Mouse (Mus musculus) midbrain, postnatal 0 days (tissue): Measurements from ENCODE around the gene Lmna. TPM values are rescaled to one million over a fixed set of nuclear protein-coding genes. Genes with fewer than 3 reads are reported as not detected.

Experiments used
- ATAC-seq: fragments of 200-750 bp; cut with Nextera tagmentation; 2 replicates; pipeline ENCODE4 v1.8.0; 2017; ENCODE audit warnings: moderate number of reproducible peaks, mild to moderate bottlenecking, moderate TSS enrichment, moderate library complexity; ENCODE audit not compliant: low FRiP score
- DNase-seq: peaks from one replicate; pipeline ENCODE4 v3.0.0-alpha.2; 2015; ENCODE audit warnings: low spot score
- H3K27ac ChIP-seq: fragments of 300-500 bp; sonication (generic); 2 replicates; pipeline ENCODE4 v1.5.1; 2014; ENCODE audit warnings: low read depth, mild to moderate bottlenecking, low read length, mixed read lengths
- H3K27me3 ChIP-seq: fragments of 300-500 bp; sonication (generic); 2 replicates; pipeline ENCODE4 v1.6.1; 2014; ENCODE audit warnings: low read length, control low read depth, mixed read lengths; ENCODE audit not compliant: insufficient read depth
- H3K36me3 ChIP-seq: fragments of 300-500 bp; sonication (generic); 2 replicates; pipeline ENCODE4 v1.6.1; 2014; ENCODE audit warnings: low read length, control low read depth, mixed read lengths; ENCODE audit not compliant: insufficient read depth
- H3K4me1 ChIP-seq: fragments of 300-500 bp; sonication (generic); 2 replicates; pipeline ENCODE4 v1.6.1; 2014; ENCODE audit warnings: mild to moderate bottlenecking, control low read depth, antibody characterized with exemption, low read length, mixed read lengths; ENCODE audit not compliant: insufficient read depth
- H3K4me2 ChIP-seq: fragments of 300-500 bp; sonication (generic); 2 replicates; pipeline ENCODE4 v1.6.1; 2014; ENCODE audit warnings: low read depth, mild to moderate bottlenecking, low read length, mixed read lengths; ENCODE audit not compliant: poor library complexity, severe bottlenecking
- H3K4me3 ChIP-seq: fragments of 300-500 bp; sonication (generic); 2 replicates; pipeline ENCODE4 v1.5.1; 2014; ENCODE audit warnings: low read depth, mild to moderate bottlenecking, low read length, moderate library complexity
- H3K9ac ChIP-seq: fragments of 300-500 bp; sonication (generic); replicated peaks from 2 replicates; pipeline ENCODE4 v1.6.1; 2014; ENCODE audit warnings: mild to moderate bottlenecking, low read length, moderate library complexity, mixed read lengths; ENCODE audit not compliant: poor library complexity, severe bottlenecking
- H3K9me3 ChIP-seq: fragments of 300-500 bp; sonication (generic); 2 replicates; pipeline ENCODE4 v1.6.1; 2016; ENCODE audit warnings: low read length, control low read depth
- CTCF ChIP-seq: IDR thresholded peaks from 2 replicates; pipeline ENCODE4 v1.5.1; 2016; ENCODE audit warnings: antibody characterized with exemption, mild to moderate bottlenecking
- WGBS: fragments of 180-500 bp; shearing (Covaris S2); extraction: QIAGEN DNeasy Blood & Tissue Kit; methylation state at CpG from one replicate; pipeline ENCODE4 v1.1.7; 2014; 5-methylcytosine and 5-hydroxymethylcytosine counted together
- polyA plus RNA-seq: library from polyadenylated mRNA; unstranded; fragments of >200 nt; fragmentation: Nextera tagmentation; extraction: Ambion mirVana; gene quantifications from 2 replicates; pipeline ENCODE4 v1.2.1, GENCODE M21; 2015
- total RNA-seq: library from RNA; depleted of rRNA; stranded (reverse); fragments of >200 nt; gene quantifications from 2 replicates; pipeline ENCODE4 v1.2.3, GENCODE M21; 2014

Lmna gene
- total and polyA plus RNA-seq, 2 experiments from 2014 or later = 74.1 to 75.0 TPM

DNA sequence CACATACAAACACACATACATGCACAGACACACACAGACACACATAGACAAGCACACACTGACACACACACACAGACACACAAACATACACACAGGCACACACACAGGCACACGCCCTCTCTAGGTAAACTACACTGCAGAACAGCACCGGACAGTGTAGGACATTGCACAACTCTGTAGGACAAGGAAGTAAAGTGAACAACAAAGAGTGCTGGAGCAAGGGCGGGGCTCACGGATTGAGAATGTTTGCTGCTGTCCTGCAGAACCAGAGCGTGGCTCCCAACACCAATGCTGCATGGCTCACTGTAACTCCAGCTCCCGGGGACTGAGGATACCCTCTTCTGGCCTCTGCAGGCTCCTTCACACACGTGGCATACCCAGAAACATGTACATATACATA is 66.9 kb downstream of the Lmna start:
- no peaks in the 10 kb centered on the region for H3K4me1 ChIP-seq
- ATAC-seq (no peak), DNase-seq (no peak)
- no peak for TF ChIP-seq CTCF
- no peak overlapping the region for H3K4me3 ChIP-seq
- no peak overlapping the region for H3K4me2 ChIP-seq
- no peaks in the 10 kb centered on the region for H3K27me3 ChIP-seq
- H3K9me3 ChIP-seq = no peaks in the 10 kb centered on the region
- peaks cover 51% of the 10 kb centered on the region for H3K36me3 ChIP-seq
- H3K27ac ChIP-seq = no peak overlapping the region
- no peak overlapping the region for H3K9ac ChIP-seq
- 79% methylated on average over 7 of the region's 7 CpGs for WGBS

- Histone ChIP-seq H3K36me3 (peaks cover 51% of the 10 kb centered on the region), H3K4me1 (no peaks in the 10 kb centered on the region)
Observed at GRCm38 (mm10) chr3:88442488-88442887, 67.3 kb downstream of the Lmna start.

GRCm38 (mm10) chr3:88440500-88441381 is 69.0 kb downstream of the Lmna start:
- Histone ChIP-seq H3K9ac (no peak overlapping the region), H3K4me3 (no peak overlapping the region), H3K4me1 (no peaks in the 10 kb centered on the region), H3K27me3 (no peaks in the 10 kb centered on the region), H3K4me2 (no peak overlapping the region), H3K27ac (no peak overlapping the region), H3K36me3 (peaks cover 47% of the 10 kb centered on the region), H3K9me3 (no peaks in the 10 kb centered on the region)
- peak; percentile 20; the same call in 1 of the 2 replicates for ATAC-seq
- WGBS = 23% methylated on average over 27 of the region's 27 CpGs
- peak; percentile 76 for TF ChIP-seq CTCF
- DNase-seq = peak; percentile 63

More at GRCm38 (mm10) chr3:88442488-88442887, 67.3 kb downstream of the Lmna start:
- H3K4me3 ChIP-seq = no peak overlapping the region
- H3K27ac ChIP-seq = no peak overlapping the region
- H3K27me3 ChIP-seq = no peaks in the 10 kb centered on the region
- 86% methylated on average over 12 of the region's 12 CpGs for WGBS
- DNase-seq (no peak), ATAC-seq (no peak)
- H3K9me3 ChIP-seq = no peaks in the 10 kb centered on the region
- no peak overlapping the region for H3K9ac ChIP-seq
- TF ChIP-seq CTCF = no peak
- H3K4me2 ChIP-seq = no peak overlapping the region

- no peaks in the 10 kb centered on the region for H3K9me3 ChIP-seq
- TF ChIP-seq CTCF = no peak
- no peak overlapping the region for H3K4me3 ChIP-seq
- H3K27ac ChIP-seq = no peak overlapping the region
- H3K9ac ChIP-seq = no peak overlapping the region
- H3K4me1 ChIP-seq = no peaks in the 10 kb centered on the region
- H3K4me2 ChIP-seq = no peak overlapping the region
- 55% methylated on average over 4 of the region's 4 CpGs for WGBS
- ATAC-seq (no peak), DNase-seq (no peak)
- H3K36me3 ChIP-seq = peaks cover 48% of the 10 kb centered on the region
- H3K27me3 ChIP-seq = no peaks in the 10 kb centered on the region
Observed at GRCm38 (mm10) chr3:88439582-88439981, 70.2 kb downstream of the Lmna start.

DNA sequence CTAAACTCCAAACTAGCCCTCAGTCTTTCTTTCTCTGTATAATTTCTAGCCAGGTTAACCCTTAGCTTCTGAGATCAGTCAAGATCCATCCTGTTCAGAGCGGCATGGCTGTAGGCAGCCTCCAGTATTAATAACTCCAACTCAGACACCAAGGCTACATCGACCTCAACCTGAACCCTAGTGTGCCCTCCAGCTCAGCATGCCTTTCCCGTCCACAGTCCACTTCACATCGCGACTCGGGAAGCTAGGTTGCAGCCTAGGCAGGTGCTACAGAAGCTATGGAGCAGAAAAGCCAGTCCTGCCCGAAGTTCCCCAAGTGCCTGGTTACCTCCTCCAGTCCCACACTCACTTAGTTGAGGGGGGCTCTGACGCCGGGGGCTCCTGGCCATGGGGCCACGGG is 72.3 kb downstream of the Lmna start:
- H3K4me1 ChIP-seq = no peaks in the 10 kb centered on the region
- H3K4me3 ChIP-seq = no peak overlapping the region
- no peaks in the 10 kb centered on the region for H3K9me3 ChIP-seq
- 80% methylated on average over 10 of the region's 10 CpGs for WGBS
- H3K9ac ChIP-seq = no peak overlapping the region
- no peak for ATAC-seq
- no peak overlapping the region for H3K4me2 ChIP-seq
- H3K27me3 ChIP-seq = no peaks in the 10 kb centered on the region
- no peak for TF ChIP-seq CTCF
- no peak overlapping the region for H3K27ac ChIP-seq
- DNase-seq = no peak
- peaks cover 37% of the 10 kb centered on the region for H3K36me3 ChIP-seq
